Mouse (Mus musculus): ENCODE measurements around the gene Rccd1. TPM values are rescaled to one million over a fixed set of nuclear protein-coding genes. Genes with fewer than 3 reads are reported as not detected.
A peak's percentile ranks its signal among the peaks of the same experiment; 100 is the strongest.

Gene Rccd1
- polyA plus RNA-seq, 2 experiments: 8.0 to 26.2 TPM

DNA sequence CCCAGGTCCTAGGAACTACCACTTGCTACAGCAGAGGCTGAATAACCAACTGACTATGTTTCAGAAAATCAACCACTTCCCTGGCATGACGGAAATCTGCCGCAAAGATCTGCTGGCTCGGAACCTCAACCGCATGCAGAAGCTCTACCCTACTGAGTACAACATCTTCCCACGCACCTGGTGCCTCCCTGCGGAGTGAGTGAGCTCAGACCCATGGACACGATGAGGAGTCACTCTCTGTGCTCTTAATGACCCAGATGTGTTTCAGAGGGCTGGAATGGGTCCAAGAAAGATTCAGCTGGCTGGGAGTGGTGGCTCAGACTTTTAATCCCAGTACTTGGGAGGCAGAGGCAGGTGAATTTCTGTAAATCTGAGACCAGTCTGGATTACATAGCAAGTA, 71.8 kb downstream of the Rccd1 start:
- no peak for TF ChIP-seq POLR2A (IDR thresholded peaks at IDR 0.05; ENCODE audit: borderline replicate concordance, extremely low read depth, insufficient read depth, insufficient read length)
- Histone ChIP-seq H3K4me2 (replicated peaks; ENCODE audit: low read depth, low read length, severe bottlenecking) (no peak overlapping the region), H3K27me3 (ENCODE audit: control insufficient read depth, insufficient read depth, low read length) (no peaks in the 10 kb centered on the region), H3K27ac (replicated peaks; ENCODE audit: low read depth, low read length) (no peak overlapping the region), H3K4me1 (ENCODE audit: control insufficient read depth, insufficient read depth, low read length) (no peaks in the 10 kb centered on the region), H3K9ac (ENCODE audit: low read depth, low read length, severe bottlenecking) (no peak overlapping the region), H3K36me3 (ENCODE audit: control insufficient read depth, insufficient read depth, low read length) (no peaks in the 10 kb centered on the region), H3K9me3 (ENCODE audit: control insufficient read depth, low read length) (no peaks in the 10 kb centered on the region), H3K4me3 (replicated peaks; ENCODE audit: low read length) (no peak overlapping the region)
- ATAC-seq (ENCODE audit: low FRiP score, low read depth): no peak
- no peak for DNase-seq (ENCODE audit: low spot score)
- 79% methylated on average over 7 of the region's 7 CpGs for WGBS

DNA sequence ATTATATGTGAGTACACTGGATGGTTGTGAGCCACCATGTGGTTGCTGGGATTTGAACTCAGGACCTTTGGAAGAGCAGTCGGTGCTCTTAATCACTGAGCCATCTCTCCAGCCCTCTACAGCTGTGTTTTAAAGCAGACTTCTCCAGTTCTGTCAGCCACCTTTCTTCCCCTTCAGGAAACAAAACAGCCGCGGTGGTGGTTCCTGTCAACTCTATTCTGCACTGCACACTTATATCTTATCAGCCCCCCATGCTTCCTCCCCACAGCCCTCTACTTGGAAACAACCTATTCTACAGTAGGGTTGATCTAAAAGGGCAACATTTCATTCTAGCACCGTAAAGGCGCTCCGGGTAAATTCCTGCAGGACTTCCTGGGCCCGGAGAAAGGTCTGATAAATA, 77.4 kb downstream of the Rccd1 start:
- H3K4me3 ChIP-seq (replicated peaks; ENCODE audit: low read length): peak overlapping the region; percentile 52

DNA sequence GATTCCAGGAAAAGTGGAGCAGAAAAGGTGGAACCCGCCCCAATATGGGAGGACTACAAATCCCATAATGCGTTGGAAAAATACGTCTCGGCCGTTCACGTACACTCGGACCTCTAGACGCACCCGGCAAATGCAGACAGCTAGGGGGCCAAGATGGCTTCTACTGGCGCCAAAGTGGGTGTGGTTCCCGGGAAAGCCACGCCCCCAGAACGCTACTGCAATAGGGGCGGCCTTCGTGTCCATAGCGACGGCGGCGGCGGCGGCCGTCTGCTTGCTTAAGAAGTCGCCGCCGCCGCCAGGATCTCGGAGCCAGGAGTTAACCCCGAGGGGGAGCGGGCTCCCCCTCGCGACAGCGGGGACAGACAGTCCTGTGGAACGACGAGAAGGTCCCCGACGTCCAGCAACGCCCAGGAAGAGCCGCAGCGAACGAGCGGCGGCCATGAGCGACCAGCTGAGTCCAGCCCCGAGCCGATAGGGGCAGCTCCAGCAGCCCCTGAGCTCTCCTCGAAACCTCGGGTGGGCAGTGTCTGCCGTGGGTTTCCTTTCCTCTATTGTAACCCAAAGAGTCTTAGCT, 78.0 kb downstream of the Rccd1 start, which contains the start of gene Ttll13:
Ttll13 (plus strand) TSS at position 229 of the 574 bp plus-strand sequence.
- TF ChIP-seq POLR2A (IDR thresholded peaks at IDR 0.05; ENCODE audit: borderline replicate concordance, extremely low read depth, insufficient read depth, insufficient read length): 0 out of 2 replicates have a peak, but pooled peaks have one; percentile 44
- Histone ChIP-seq H3K27me3 (ENCODE audit: control insufficient read depth, insufficient read depth, low read length) (no peaks in the 10 kb centered on the region), H3K4me3 (replicated peaks; ENCODE audit: low read length) (peak within 1 kb of the TSS; percentile 52), H3K9me3 (ENCODE audit: control insufficient read depth, low read length) (peaks cover 3% of the 10 kb centered on the region; the same call in 1 of the 2 replicates), H3K36me3 (ENCODE audit: control insufficient read depth, insufficient read depth, low read length) (no peaks in the 10 kb centered on the region), H3K4me2 (replicated peaks; ENCODE audit: low read depth, low read length, severe bottlenecking) (peak within 1 kb of the TSS; percentile 63), H3K4me1 (ENCODE audit: control insufficient read depth, insufficient read depth, low read length) (no peaks in the 10 kb centered on the region), H3K27ac (replicated peaks; ENCODE audit: low read depth, low read length) (0 out of 2 replicates have a peak within 1 kb of the TSS, but pooled peaks have one; percentile 53), H3K9ac (ENCODE audit: low read depth, low read length, severe bottlenecking) (peak within 1 kb of the TSS; percentile 54; the same call in 1 of the 2 replicates)
- WGBS: under 1% methylated on average over 41 of the region's 48 CpGs
- ATAC-seq (ENCODE audit: low FRiP score, low read depth) (peak; percentile 99), DNase-seq (ENCODE audit: low spot score) (peak; percentile 98)

More for the DNA sequence above, 77.4 kb downstream of the Rccd1 start:
- Histone ChIP-seq H3K4me1 (ENCODE audit: control insufficient read depth, insufficient read depth, low read length) (no peaks in the 10 kb centered on the region), H3K9me3 (ENCODE audit: control insufficient read depth, low read length) (peaks cover 3% of the 10 kb centered on the region; the same call in 1 of the 2 replicates), H3K36me3 (ENCODE audit: control insufficient read depth, insufficient read depth, low read length) (no peaks in the 10 kb centered on the region), H3K27me3 (ENCODE audit: control insufficient read depth, insufficient read depth, low read length) (no peaks in the 10 kb centered on the region), H3K4me2 (replicated peaks; ENCODE audit: low read depth, low read length, severe bottlenecking) (peak overlapping the region; percentile 63), H3K27ac (replicated peaks; ENCODE audit: low read depth, low read length) (no peak overlapping the region), H3K9ac (ENCODE audit: low read depth, low read length, severe bottlenecking) (no peak overlapping the region)
- ATAC-seq (ENCODE audit: low FRiP score, low read depth) (no peak), DNase-seq (ENCODE audit: low spot score) (no peak)
- 68% methylated on average over 7 of the region's 7 CpGs for WGBS
- TF ChIP-seq POLR2A (IDR thresholded peaks at IDR 0.05; ENCODE audit: borderline replicate concordance, extremely low read depth, insufficient read depth, insufficient read length): no peak

DNA sequence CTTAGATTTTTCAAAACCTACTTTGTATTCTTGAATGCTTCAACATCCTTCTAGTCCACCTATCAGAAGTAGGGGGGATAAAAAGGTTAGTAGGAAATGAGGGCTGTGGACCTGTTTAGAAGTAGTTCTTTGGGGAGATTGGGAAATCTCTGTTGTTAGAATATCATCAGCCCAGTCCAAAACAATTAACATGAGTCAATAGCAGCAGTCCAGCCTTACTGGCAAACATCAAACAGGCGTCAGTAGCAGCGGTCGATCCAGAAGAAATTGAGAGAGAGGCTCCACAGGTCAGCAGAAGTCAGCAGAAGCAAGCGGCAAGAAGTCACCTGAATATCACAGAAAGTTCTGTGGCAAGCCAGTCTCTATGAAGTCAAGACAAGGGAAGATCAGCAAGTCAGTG, 79.4 kb downstream of the Rccd1 start:
- Histone ChIP-seq H3K4me1 (ENCODE audit: control insufficient read depth, insufficient read depth, low read length) (no peaks in the 10 kb centered on the region), H3K36me3 (ENCODE audit: control insufficient read depth, insufficient read depth, low read length) (peaks cover 10% of the 10 kb centered on the region; the same call in 1 of the 2 replicates), H3K9me3 (ENCODE audit: control insufficient read depth, low read length) (peaks cover 3% of the 10 kb centered on the region; the same call in 1 of the 2 replicates), H3K27ac (replicated peaks; ENCODE audit: low read depth, low read length) (no peak overlapping the region), H3K27me3 (ENCODE audit: control insufficient read depth, insufficient read depth, low read length) (no peaks in the 10 kb centered on the region), H3K9ac (ENCODE audit: low read depth, low read length, severe bottlenecking) (no peak overlapping the region), H3K4me2 (replicated peaks; ENCODE audit: low read depth, low read length, severe bottlenecking) (no peak overlapping the region), H3K4me3 (replicated peaks; ENCODE audit: low read length) (no peak overlapping the region)
- ATAC-seq (ENCODE audit: low FRiP score, low read depth) (no peak), DNase-seq (ENCODE audit: low spot score) (no peak)
- TF ChIP-seq POLR2A (IDR thresholded peaks at IDR 0.05; ENCODE audit: borderline replicate concordance, extremely low read depth, insufficient read depth, insufficient read length): no peak
- 92% methylated on average over 4 of the region's 4 CpGs for WGBS

Other genes starting within 250 kb of the Rccd1 start
- gene Idh2, start 209.1 kb downstream of the Rccd1 start, polyA plus RNA-seq (2012; rRNA removed): 457 and 501 TPM in 2 replicates
- 580 and 595 TPM in 2 replicates for gene Idh2, start 209.1 kb downstream of the Rccd1 start, polyA plus RNA-seq (2014; fragmentation: Nextera tagmentation; extraction: Ambion mirVana)
- gene Sema4b, start 137.6 kb downstream of the Rccd1 start, polyA plus RNA-seq (2012; rRNA removed): 8.2 and 12.3 TPM in 2 replicates
- gene Sema4b, start 137.6 kb downstream of the Rccd1 start, polyA plus RNA-seq (2014; fragmentation: Nextera tagmentation; extraction: Ambion mirVana): 11.5 and 12.0 TPM in 2 replicates
- gene Cib1, start 91.6 kb downstream of the Rccd1 start, polyA plus RNA-seq (2012; rRNA removed): 37.8 and 52.0 TPM in 2 replicates
- gene Cib1, start 91.6 kb downstream of the Rccd1 start, polyA plus RNA-seq (2014; fragmentation: Nextera tagmentation; extraction: Ambion mirVana): 66.1 and 72.1 TPM in 2 replicates
- gene Gdpgp1, start 91.6 kb downstream of the Rccd1 start, polyA plus RNA-seq (2012; rRNA removed): 2.0 TPM in 2 replicates
- gene Gdpgp1, start 91.6 kb downstream of the Rccd1 start, polyA plus RNA-seq (2014; fragmentation: Nextera tagmentation; extraction: Ambion mirVana): 2.1 and 2.4 TPM in 2 replicates
- 0.28 and 0.59 TPM in 2 replicates for gene Ttll13, start 78.1 kb downstream of the Rccd1 start, polyA plus RNA-seq (2012; rRNA removed)
- 0.73 and 0.94 TPM in 2 replicates for gene Ttll13, start 78.1 kb downstream of the Rccd1 start, polyA plus RNA-seq (2014; fragmentation: Nextera tagmentation; extraction: Ambion mirVana)
- gene Ngrn, start 63.2 kb downstream of the Rccd1 start, polyA plus RNA-seq (2012; rRNA removed): 50.0 and 51.6 TPM in 2 replicates
- gene Ngrn, start 63.2 kb downstream of the Rccd1 start, polyA plus RNA-seq (2014; fragmentation: Nextera tagmentation; extraction: Ambion mirVana): 47.5 and 49.9 TPM in 2 replicates
- gene Vps33b, start 54.8 kb downstream of the Rccd1 start, polyA plus RNA-seq (2012; rRNA removed): 17.0 and 19.1 TPM in 2 replicates
- gene Vps33b, start 54.8 kb downstream of the Rccd1 start, polyA plus RNA-seq (2014; fragmentation: Nextera tagmentation; extraction: Ambion mirVana): 8.6 and 9.2 TPM in 2 replicates
- gene Prc1, start 30.0 kb downstream of the Rccd1 start, polyA plus RNA-seq (2012; rRNA removed): 78.5 and 79.9 TPM in 2 replicates
- 109 and 111 TPM in 2 replicates for gene Prc1, start 30.0 kb downstream of the Rccd1 start, polyA plus RNA-seq (2014; fragmentation: Nextera tagmentation; extraction: Ambion mirVana)
- gene Unc45a, start 16.6 kb upstream of the Rccd1 start, polyA plus RNA-seq (2012; rRNA removed): 55.1 and 62.6 TPM in 2 replicates
- 36.9 and 40.4 TPM in 2 replicates for gene Unc45a, start 16.6 kb upstream of the Rccd1 start, polyA plus RNA-seq (2014; fragmentation: Nextera tagmentation; extraction: Ambion mirVana)
- gene Hddc3, start 18.6 kb upstream of the Rccd1 start, polyA plus RNA-seq (2012; rRNA removed): 48.8 and 50.4 TPM in 2 replicates
- 23.1 and 23.8 TPM in 2 replicates for gene Hddc3, start 18.6 kb upstream of the Rccd1 start, polyA plus RNA-seq (2014; fragmentation: Nextera tagmentation; extraction: Ambion mirVana)
- 64.8 and 89.1 TPM in 2 replicates for gene Man2a2, start 46.9 kb upstream of the Rccd1 start, polyA plus RNA-seq (2012; rRNA removed)
- 14.8 and 18.4 TPM in 2 replicates for gene Man2a2, start 46.9 kb upstream of the Rccd1 start, polyA plus RNA-seq (2014; fragmentation: Nextera tagmentation; extraction: Ambion mirVana)
- 23.5 and 26.0 TPM in 2 replicates for gene Fes, start 63.5 kb upstream of the Rccd1 start, polyA plus RNA-seq (2012; rRNA removed)
- gene Fes, start 63.5 kb upstream of the Rccd1 start, polyA plus RNA-seq (2014; fragmentation: Nextera tagmentation; extraction: Ambion mirVana): 12.6 and 14.5 TPM in 2 replicates
- gene Furin, start 81.0 kb upstream of the Rccd1 start, polyA plus RNA-seq (2012; rRNA removed): 40.5 and 58.3 TPM in 2 replicates
- gene Furin, start 81.0 kb upstream of the Rccd1 start, polyA plus RNA-seq (2014; fragmentation: Nextera tagmentation; extraction: Ambion mirVana): 17.0 and 19.8 TPM in 2 replicates
- 12.9 and 16.2 TPM in 2 replicates for gene Blm, start 210.7 kb upstream of the Rccd1 start, polyA plus RNA-seq (2012; rRNA removed)
- 17.8 and 18.6 TPM in 2 replicates for gene Blm, start 210.7 kb upstream of the Rccd1 start, polyA plus RNA-seq (2014; fragmentation: Nextera tagmentation; extraction: Ambion mirVana)

Measured in limb, embryonic 14.5 days (tissue).